Mouse (Mus musculus) frontal cortex, postnatal 10 days (tissue): ENCODE data around the gene Eif4g3.

ENCODE experiments used
- DNase-seq, 2 experiments: peaks; one replicate each; pipeline ENCODE4 v3.0.0; 2022; ENCODE audit warnings: low spot score in 2 of 2, mixed read lengths in 1 of 2

Gene Eif4g3

DNA sequence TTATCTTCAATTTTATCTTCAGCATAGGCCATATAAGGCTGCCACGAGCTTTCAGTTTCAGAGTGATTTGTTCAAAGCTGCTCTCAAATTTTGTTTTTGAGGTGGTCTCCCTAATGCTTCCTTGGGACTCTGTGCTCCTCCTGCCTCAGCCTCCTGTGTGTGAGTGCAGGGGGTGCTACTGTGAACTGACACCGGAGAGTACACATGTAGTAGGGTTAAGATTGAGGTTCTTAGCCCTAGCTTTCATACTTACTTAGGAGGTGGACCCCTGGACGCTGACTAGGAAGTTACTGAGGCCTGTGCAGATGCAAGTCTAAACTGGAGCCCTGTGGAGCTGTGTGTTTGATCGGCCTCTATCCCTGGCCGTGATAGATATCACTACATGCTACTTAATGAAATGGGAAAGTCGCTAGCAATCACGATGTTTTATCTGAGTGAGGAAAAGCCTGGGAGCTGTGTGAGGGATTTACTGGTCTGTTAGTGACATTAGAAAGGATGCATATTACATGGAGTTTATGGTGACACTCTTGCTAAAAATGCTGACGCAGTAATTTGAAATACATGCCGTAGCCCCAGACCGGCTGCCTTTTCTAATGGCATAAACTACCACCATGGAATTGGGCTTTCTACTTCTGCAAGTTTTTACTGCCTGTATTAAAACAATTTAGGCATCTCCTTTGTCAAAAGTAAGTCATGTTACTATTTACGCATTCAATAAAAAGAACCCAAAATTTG, 225.3 kb downstream of the Eif4g3 start:
- DNase-seq = no peak

DNA sequence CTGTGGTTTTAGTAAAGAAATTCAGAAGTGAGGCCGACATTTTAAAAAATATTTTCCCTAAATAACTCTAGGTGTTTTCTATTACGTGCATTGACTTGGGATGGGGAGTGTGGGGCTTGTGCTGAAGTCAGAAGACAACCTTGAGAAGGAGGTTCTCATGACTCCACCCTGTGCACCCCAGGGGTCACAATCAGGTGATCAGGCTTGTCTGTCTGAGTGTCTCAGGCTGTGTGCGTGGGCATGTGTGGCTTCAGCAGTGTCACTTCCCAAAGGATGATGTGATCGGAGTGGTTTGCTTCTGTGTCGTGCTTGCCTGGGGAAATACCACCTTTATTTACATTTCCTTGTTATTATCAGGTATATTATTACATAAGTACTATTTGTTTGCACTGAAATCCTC, 226.5 kb downstream of the Eif4g3 start:
- DNase-seq = no peak

DNA sequence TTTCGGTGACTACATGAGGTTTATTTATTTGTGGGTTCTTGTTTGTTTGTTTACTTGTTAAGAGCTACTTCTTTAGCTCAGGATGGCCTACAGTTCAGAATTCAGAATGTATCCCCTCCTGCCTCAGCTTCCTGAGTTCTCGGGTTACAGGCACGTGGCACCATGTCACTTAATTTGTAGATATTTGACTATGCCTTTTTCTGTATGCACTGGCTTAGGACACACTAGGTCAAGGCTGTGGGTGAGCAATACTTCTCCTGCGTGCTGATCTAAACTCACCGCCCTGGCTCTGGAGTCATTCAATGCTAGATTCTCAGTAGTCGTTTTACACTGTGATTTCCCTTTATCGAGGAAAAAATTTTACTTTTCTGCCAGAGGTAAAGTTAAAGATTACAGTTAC, 227.9 kb downstream of the Eif4g3 start:
- DNase-seq = no peak

DNA sequence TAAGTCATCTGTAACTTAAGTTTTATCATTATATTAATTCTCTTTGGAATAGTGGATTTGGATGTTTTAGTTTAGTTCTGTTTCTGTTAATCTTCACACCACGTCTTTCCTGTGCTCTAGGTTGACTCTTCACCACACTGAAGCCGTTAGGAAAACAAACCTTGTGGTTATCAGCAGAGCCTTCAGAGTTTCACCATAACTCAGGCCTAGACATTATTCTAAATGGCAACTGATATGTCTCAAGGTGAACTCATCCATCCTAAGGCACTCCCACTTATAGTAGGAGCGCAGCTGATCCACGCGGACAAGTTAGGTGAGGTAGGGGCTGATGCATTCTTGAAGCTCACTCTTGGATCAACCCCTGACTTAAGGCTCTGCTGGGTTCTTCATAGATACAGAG, 228.6 kb downstream of the Eif4g3 start:
- no peak for DNase-seq

DNA sequence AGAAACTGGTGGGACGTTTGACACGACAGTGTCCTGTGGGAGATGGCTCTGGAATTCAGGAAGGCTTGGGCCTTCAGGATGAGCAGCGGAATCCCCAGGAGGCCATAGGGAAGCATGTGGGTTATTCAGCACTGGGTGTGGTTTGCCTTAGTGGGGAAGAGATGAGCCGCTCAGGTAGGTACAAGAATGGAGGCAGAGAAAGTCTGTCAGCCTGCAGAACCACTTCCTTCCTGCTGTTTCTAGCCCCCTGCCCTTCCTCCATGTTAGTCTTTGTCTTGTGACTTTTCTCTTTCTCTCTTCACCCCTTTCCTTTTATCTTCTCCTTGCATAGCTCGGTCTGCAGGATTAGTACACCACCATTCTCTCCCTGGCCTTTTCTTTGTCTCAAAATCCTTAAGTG, 229.6 kb downstream of the Eif4g3 start:
- DNase-seq = no peak

DNA sequence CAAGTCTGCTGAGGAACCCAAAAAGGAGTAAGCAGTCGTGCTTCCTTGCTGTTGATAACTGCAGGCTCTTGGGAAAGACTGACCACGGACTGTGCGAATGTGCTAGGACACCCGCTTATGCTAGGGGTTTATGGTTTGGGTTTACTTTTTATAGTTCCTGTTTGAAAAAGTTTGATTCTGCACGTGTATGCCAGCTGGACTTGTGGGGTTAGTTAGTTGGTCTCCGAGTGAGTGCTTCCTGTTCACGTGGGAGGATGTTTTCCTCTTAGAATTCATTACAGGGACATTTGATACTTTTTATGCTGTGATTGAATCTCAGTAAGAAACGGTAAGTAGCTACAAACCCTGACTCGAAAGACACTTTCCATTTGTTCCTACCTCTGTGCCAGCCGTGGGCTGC, 230.8 kb downstream of the Eif4g3 start:
- no peak for DNase-seq

DNA sequence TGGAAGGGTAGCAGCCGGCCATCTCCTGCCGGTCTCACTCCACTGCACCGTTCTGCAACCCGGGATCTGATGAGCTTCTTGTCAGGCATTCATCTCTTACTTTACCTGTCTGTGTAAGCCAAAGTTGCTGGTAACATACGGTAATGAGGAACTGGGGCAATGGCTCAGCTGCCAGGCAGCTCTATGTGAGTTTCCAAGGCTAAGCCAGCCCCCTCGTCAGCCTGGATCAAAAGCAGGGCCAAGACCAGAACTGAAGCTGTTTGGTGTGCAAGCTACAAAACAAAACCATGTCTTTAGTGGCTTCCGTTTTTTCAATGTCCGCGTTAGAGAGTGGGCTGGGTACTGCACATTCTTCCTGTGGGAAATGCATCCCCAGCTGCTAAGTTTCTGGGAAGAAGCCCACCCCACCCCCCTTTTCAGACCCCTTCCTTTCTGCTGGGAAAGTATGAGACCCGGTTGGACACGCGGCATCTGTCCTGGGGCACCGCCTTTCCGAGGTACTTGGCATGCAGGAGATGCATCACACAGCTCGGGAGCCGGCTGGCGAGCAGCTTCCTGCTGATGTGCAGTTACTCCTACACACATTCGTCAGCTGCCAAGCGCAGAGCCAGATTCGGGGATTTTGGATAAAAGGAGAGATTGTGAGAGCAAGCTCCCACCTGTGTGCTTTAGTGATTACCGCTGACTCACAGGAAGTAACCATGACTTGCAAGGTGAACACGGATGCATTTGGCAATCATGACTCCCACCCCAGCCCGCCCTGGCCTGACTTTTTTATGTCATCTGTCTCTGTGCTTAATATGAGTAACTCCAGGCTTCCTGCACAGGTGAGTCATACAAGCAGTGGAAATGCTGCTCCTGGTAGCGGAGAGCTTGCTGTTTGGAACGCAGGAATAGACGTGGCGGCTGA, 254.2 kb downstream of the Eif4g3 start:
- DNase-seq = peak; percentile 48 to 71

DNA sequence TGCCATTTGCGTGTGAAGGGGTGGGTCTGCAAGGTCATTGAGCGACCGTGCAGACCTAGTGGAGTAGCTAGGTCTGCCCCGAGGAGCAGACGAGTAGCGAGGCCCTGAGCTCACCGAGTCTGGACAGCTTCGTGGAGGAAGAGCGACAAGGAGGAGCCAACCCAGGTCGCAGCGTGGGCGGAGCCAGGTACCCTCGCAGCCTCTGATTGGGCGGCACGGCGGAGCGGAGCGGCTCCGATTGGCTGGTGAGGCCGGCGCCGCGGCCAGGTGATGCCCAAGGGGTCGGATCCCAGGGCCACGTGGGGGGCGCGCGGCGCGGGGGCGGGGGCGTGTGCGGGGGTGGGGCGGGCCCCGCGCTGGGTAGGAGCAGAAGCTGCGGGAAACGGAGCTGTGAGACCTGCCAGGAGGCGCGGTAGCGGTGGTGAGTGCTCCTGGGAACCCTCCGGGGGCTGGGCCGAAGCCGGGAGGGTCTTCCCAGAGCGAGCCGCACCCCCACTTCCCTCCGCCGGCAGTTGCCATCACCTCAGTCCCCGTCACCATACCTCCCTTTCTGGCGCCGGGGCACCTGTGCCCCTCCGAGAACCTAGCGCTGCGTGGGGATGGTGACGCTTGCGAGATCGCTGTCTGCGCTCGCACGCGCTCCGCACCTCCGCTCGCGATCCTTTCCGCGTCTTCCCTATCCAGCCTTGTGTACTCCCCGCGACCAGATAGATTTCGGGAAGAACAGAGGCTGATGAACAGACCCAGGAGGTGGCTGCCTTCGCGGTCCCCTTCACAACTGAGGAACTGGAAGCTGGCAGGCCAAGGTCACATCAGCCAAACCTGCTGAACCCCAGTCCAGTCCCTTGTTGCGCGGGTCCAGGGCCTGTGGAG, 257.5 kb downstream of the Eif4g3 start, which contains the start of the genes Sh2d5 and Kif17:
Gene Sh2d5 (plus strand): TSS at position 316 of the 873 bp plus-strand sequence.
Gene Kif17 (plus strand): TSS at position 348 of the 873 bp plus-strand sequence.
- peak; percentile 83 to 87 for DNase-seq

DNA sequence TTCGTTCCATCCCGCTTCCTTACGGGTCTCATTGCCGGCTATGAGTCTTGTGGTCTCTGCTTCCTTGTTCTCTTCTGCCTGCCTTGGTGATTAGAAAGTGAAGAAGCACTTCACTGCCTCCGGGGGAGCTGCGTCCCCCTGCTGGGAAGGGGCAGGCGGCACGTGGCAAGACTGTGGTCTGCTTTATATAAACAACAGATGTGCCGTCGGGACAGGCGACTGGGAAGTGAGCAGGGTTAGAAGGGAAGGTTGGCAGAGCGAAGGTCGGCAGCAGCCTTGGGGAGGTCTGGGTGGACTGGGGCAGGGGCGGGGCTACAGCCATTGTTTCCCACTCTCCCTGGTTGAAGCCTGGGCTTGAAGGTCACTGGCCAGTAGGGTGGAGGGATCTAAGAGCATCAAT, 259.0 kb downstream of the Eif4g3 start:
- DNase-seq = no peak

DNA sequence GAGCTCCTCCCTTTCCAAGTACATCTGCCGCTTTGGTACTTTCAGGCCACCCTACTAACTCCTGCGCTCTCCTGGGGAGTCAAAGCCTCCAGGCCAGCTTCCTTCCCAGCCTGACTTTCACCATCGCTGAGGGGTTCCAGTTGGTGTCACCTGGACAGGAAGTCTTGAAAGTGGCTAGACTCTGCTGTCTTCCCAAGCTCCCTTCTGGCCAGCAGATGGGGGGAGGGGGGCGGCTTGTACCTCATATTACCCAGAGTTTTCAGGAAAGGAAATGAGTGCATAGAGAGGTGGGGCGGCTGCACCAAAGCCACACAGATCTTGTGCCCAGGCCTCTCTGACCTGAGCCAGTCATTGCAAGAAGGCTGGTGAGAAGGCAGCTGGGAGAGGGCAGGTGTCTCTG, 259.4 kb downstream of the Eif4g3 start:
- DNase-seq = no peak

DNA sequence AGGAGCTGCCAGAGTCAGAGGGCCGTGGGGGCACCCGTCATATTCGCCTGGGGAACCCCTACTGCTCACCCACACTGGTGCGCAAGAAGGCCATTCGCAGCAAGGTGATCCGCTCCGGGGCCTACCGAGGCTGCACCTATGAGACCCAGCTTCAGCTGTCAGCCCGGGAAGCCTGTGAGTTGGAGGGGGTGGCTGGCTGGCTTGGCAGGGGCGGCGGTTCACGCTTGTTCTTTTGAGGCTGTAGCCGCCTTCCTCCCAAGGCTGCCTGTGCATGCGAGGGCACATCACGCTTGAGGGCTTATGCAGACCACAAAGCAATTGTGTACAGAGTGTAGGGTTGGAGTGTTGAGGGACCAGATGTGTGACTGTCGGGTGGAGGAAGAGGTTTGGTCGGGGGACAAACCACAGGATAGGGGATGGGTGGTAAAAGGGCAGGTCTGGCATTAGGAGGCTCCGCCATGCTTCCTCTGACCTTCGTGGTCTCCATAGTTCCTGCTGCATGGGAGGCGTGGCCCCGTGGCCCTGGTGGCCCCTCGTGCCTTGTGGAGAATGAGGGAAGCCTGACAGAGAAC, 264.4 kb downstream of the Eif4g3 start:
- peak in 1 of 2 experiments; percentile 5 for DNase-seq
